Mouse (Mus musculus) limb, embryonic 14.5 days (tissue): ENCODE results near the gene Zbtb5. TPM values are rescaled to one million over a fixed set of nuclear protein-coding genes. Genes with fewer than 3 reads are reported as not detected.

ENCODE experiments used
- ATAC-seq: fragments of 200-750 bp; cut with Nextera tagmentation; 2 replicates; pipeline ENCODE4 v1.8.0; 2017; ENCODE audit warnings: low read depth, moderate number of reproducible peaks, moderate TSS enrichment; ENCODE audit not compliant: low FRiP score
- DNase-seq: peaks from one replicate; pipeline ENCODE4 v3.0.0-alpha.2; 2015; ENCODE audit warnings: low spot score
- H3K27ac ChIP-seq: fragments of 300-500 bp; sonication (generic); replicated peaks from 2 replicates; pipeline ENCODE4 v1.5.1; 2014; ENCODE audit warnings: low read depth, mild to moderate bottlenecking, low read length, moderate library complexity, mixed read lengths
- H3K27me3 ChIP-seq: fragments of 300-500 bp; sonication (generic); 2 replicates; pipeline ENCODE4 v1.6.1; 2014; ENCODE audit warnings: low read length, mixed read lengths; ENCODE audit not compliant: control insufficient read depth, insufficient read depth
- H3K36me3 ChIP-seq: fragments of 300-500 bp; sonication (generic); 2 replicates; pipeline ENCODE4 v1.6.1; 2014; ENCODE audit warnings: mild to moderate bottlenecking, low read length, moderate library complexity, mixed read lengths; ENCODE audit not compliant: control insufficient read depth, insufficient read depth
- H3K4me1 ChIP-seq: fragments of 300-500 bp; sonication (generic); 2 replicates; pipeline ENCODE4 v1.6.1; 2014; ENCODE audit warnings: antibody characterized with exemption, low read length, mixed read lengths; ENCODE audit not compliant: control insufficient read depth, insufficient read depth
- H3K4me2 ChIP-seq: fragments of 300-500 bp; sonication (generic); replicated peaks from 2 replicates; pipeline ENCODE4 v1.6.1; 2014; ENCODE audit warnings: low read depth, mild to moderate bottlenecking, low read length, moderate library complexity; ENCODE audit not compliant: severe bottlenecking
- H3K4me3 ChIP-seq: fragments of 300-500 bp; sonication (generic); replicated peaks from 2 replicates; pipeline ENCODE4 v1.5.1; 2014; ENCODE audit warnings: low read length
- H3K9ac ChIP-seq: fragments of 300-500 bp; sonication (generic); 2 replicates; pipeline ENCODE4 v1.6.1; 2014; ENCODE audit warnings: mild to moderate bottlenecking, low read depth, low read length, moderate library complexity; ENCODE audit not compliant: severe bottlenecking
- H3K9me3 ChIP-seq: fragments of 300-500 bp; sonication (generic); 2 replicates; pipeline ENCODE4 v1.6.1; 2016; ENCODE audit warnings: low read length; ENCODE audit not compliant: control insufficient read depth
- POLR2A ChIP-seq: fragments of 200-500 bp; IDR thresholded peaks from 2 replicates; pipeline ENCODE4 v1.8.0; 2012; ENCODE audit warnings: inconsistent platforms, mild to moderate bottlenecking, moderate library complexity, borderline replicate concordance; ENCODE audit not compliant: insufficient read depth, insufficient read length; ENCODE audit errors: extremely low read depth
- WGBS: fragments of 180-500 bp; shearing (Covaris S2); extraction: QIAGEN DNeasy Blood & Tissue Kit; methylation state at CpG from one replicate; pipeline ENCODE4 v1.1.7; 2014; 5-methylcytosine and 5-hydroxymethylcytosine counted together
- polyA plus RNA-seq, 2 experiments: library from polyadenylated mRNA; depleted of rRNA in 1 of 2; stranded (reverse) in 1 of 2; unstranded in 1 of 2; fragments of >200 nt; fragmentation: Nextera tagmentation in 1 of 2; extraction: Ambion mirVana in 1 of 2; gene quantifications; 2 replicates each; pipeline versions ENCODE4 v1.2.1 to v1.2.3; 2012 to 2014

Zbtb5 gene
- polyA plus RNA-seq (2012; rRNA removed), result 16.0 and 21.2 TPM in 2 replicates
- polyA plus RNA-seq (2014; fragmentation: Nextera tagmentation; extraction: Ambion mirVana), result 27.4 and 29.3 TPM in 2 replicates

GRCm38 (mm10) chr4:45012105-45012975, at the start of gene Zbtb5:
Zbtb5 (minus strand) TSS chr4:45012412.
- Histone ChIP-seq H3K27me3 (no peaks in the 10 kb centered on the region), H3K4me3 (peak within 1 kb of the TSS; percentile 86), H3K36me3 (no peaks in the 10 kb centered on the region), H3K4me1 (peaks cover 11% of the 10 kb centered on the region), H3K9me3 (no peaks in the 10 kb centered on the region), H3K27ac (peak within 1 kb of the TSS; percentile 95), H3K9ac (peak within 1 kb of the TSS; percentile 84), H3K4me2 (peak within 1 kb of the TSS; percentile 72)
- 0 out of 2 replicates have a peak, but pooled peaks have one; percentile 47 for TF ChIP-seq POLR2A
- DNase-seq (peak; percentile 100), ATAC-seq (peak; percentile 98)
- under 1% methylated on average over 37 of the region's 63 CpGs for WGBS

- DNase-seq (no peak), ATAC-seq (no peak)
- Histone ChIP-seq H3K9me3 (no peaks in the 10 kb centered on the region), H3K27me3 (no peaks in the 10 kb centered on the region), H3K4me2 (no peak overlapping the region), H3K4me1 (no peaks in the 10 kb centered on the region), H3K36me3 (peaks cover 56% of the 10 kb centered on the region), H3K4me3 (no peak overlapping the region), H3K9ac (no peak overlapping the region), H3K27ac (no peak overlapping the region)
- TF ChIP-seq POLR2A, result no peak
- 87% methylated on average over 8 of the region's 8 CpGs for WGBS
Measured at GRCm38 (mm10) chr4:45055451-45055850, 43.2 kb upstream of the Zbtb5 start.

GRCm38 (mm10) chr4:45054862-45055261, 42.6 kb upstream of the Zbtb5 start:
- Histone ChIP-seq H3K9me3 (no peaks in the 10 kb centered on the region), H3K27me3 (no peaks in the 10 kb centered on the region), H3K4me3 (no peak overlapping the region), H3K36me3 (peaks cover 50% of the 10 kb centered on the region), H3K4me1 (no peaks in the 10 kb centered on the region), H3K27ac (no peak overlapping the region), H3K4me2 (no peak overlapping the region), H3K9ac (no peak overlapping the region)
- no peak for ATAC-seq
- TF ChIP-seq POLR2A, result no peak
- no peak for DNase-seq
- 60% methylated on average over 3 of the region's 3 CpGs for WGBS

GRCm38 (mm10) chr4:45047956-45048355, 35.7 kb upstream of the Zbtb5 start:
- TF ChIP-seq POLR2A, result no peak
- Histone ChIP-seq H3K27ac (no peak overlapping the region), H3K4me1 (no peaks in the 10 kb centered on the region)

GRCm38 (mm10) chr4:45047286-45047887, 35.2 kb upstream of the Zbtb5 start:
- Histone ChIP-seq H3K4me1 (no peaks in the 10 kb centered on the region), H3K9me3 (no peaks in the 10 kb centered on the region), H3K36me3 (peaks cover 54% of the 10 kb centered on the region), H3K9ac (no peak overlapping the region), H3K27me3 (no peaks in the 10 kb centered on the region), H3K4me2 (no peak overlapping the region), H3K4me3 (no peak overlapping the region), H3K27ac (no peak overlapping the region)
- DNase-seq, result no peak
- ATAC-seq, result no peak
- 87% methylated on average over 9 of the region's 9 CpGs for WGBS
- no peak for TF ChIP-seq POLR2A

More at GRCm38 (mm10) chr4:45047956-45048355, 35.7 kb upstream of the Zbtb5 start:
- DNase-seq (no peak), ATAC-seq (no peak)
- peaks cover 54% of the 10 kb centered on the region for H3K36me3 ChIP-seq
- H3K4me2 ChIP-seq, result no peak overlapping the region
- no peaks in the 10 kb centered on the region for H3K9me3 ChIP-seq
- 86% methylated on average over 9 of the region's 9 CpGs for WGBS
- H3K4me3 ChIP-seq, result no peak overlapping the region
- no peak overlapping the region for H3K9ac ChIP-seq
- H3K27me3 ChIP-seq, result no peaks in the 10 kb centered on the region
